Mouse (Mus musculus) mouse embryonic stem cell (cell line): ENCODE measurements around the gene Elobl.

Experiments
- in situ Hi-C, 2 experiments: fragments of 300-500 bp; cut with MboI; formaldehyde crosslinking; loops; 1 replicate in 1 of 2; 3 replicates in 1 of 2; pipeline ENCODE4 v1.14.3; 2019 to 2020; ENCODE audit warnings: low sequenced_read_pairs in 2 of 2, low pct_unique_long_range_greater_than_20kb in 1 of 2, mixed read lengths in 1 of 2; ENCODE audit not compliant: unreplicated experiment in 1 of 2

The Elobl gene

GRCm38 (mm10) chr11:88948896-88949295 is 17.8 kb downstream of the Elobl start:
- in situ Hi-C loops = no loop called here

DNA sequence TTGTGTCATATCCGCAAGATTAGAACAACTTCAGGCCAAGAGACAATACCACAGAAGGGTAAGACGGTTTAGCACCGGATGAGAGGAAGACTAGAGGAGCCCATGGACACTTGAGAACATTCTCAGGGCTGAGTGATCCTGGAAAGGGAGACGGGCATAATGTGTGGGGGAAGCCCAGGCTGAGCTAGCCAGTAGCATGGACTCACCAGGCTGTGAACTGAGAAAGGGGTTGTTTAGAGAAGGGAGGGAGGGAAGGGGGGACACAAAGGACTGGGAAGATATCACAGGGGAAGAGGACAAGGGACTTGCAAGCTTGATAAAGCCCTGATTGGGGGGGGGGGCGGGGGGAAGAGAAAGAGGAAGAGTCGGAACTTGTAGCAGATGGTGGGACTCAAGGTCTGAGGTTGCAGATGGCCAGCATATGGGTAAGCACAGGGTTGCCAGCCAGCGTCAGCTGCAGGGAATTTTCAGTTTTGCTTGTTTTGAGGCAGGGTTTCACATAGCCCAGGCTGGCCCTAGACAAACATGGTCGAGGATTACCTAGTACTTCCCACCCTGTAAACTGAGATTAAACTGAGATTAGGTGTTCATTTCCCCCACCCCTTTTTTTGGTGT is 20.7 kb downstream of the Elobl start:
- in situ Hi-C loops = no loop called here

DNA sequence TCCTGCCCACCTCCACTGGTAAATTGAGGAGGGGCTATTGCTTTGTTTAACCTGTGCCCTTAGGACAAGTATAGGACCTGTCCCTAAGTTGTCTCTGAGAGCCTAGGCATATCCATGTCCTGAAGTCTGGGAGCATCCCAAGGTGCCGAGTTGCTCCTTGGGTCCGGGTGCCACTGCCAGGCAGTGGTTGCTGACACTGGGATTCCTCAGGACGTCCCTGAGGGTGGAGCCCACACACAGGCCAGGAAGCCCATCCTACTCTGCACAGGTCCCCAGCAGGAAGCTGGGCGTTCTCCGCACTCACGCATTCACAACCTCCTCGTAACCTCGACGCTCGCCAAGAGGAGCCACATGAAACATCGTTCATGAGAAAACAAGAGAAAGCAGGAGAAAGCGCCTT is 25.2 kb downstream of the Elobl start:
- in situ Hi-C loops = no loop called here

DNA sequence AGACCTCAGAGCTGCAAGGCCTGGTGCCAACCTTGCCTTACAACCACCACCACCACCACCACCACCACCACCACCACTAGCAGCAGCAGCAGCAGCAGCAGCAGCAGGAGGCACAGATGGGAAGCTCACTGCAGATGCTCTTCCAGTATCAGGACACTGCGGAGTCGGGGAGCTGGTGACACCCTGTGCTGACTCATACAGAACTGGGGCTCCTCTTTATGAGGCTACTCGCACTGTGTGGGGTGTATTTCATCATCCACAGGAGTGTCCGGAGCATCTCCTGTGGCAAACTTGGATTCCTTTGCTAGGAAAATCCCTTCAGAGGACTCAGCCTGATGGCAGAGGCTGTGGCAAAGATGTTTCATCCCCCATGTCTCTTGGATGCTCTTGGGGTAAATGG is 27.1 kb downstream of the Elobl start:
- in situ Hi-C loops = no loop called here

GRCm38 (mm10) chr11:88938770-88939169 is 28.0 kb downstream of the Elobl start:
- in situ Hi-C loops = no loop called here

DNA sequence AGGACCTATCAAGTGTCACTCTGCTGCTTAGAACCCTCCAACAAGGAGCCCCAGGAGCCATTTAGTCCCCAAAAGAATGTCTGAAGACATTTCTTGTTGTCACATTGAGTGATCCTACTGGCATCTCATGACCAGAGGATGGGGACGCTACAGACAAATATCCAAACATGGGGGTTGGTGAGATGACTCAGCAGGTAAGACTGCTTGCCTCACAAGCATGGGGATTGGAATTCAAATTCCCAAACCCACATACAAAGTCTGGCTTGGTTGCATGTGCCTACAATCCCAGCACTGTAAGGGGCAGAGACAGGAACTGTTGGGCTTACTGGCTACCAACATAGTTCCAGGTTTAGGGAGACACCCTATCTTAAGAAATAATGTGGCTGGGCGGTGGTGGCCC is 28.8 kb downstream of the Elobl start:
- in situ Hi-C loops = no loop called here

DNA sequence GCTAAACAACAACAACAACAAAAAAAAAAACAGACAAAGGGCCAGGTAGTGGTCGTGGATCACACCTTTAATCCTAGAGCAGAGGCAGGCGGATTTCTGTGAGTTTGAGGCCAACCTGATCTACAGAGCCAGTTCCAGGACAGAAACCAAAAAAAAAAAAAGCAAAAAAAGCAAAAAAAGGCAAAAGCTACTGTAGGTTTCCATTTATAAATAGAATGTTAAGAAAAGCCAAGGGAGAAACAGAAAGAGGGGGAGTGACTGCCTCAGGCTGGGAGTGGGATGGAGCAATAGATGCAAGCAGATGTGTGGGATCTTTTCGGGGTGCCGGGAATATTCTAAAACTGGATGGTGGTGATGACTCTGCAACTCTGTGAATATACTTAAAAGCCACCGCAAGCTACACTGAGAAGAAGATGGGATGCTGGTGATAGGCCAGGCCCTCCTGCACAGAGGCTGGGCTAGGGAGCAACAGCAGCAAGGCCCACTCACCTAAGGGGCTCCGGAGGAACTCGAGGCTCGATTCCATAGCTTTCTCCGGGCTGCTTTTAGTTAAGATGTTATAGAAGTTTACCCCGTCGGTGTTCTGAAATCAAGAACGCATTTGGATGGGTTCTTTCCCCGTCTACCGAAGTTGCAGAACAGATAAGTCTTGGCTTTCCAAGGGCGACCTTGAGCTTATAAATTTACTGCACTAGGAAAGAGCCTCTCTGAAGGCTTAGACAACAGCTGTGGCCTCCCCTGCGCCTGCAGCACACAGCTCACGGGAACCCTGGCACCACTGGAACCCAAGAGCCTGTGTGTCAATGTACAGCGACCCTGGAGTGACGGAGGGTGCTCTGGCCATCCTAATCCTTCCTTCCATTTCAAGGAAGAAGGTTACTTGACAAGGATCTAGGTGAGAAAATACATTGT is 32.4 kb downstream of the Elobl start:
- in situ Hi-C loops = no loop called here

GRCm38 (mm10) chr11:88933030-88933429 is 33.7 kb downstream of the Elobl start:
- in situ Hi-C loops = no loop called here

- in situ Hi-C loops = no loop called here
Observed at GRCm38 (mm10) chr11:88931692-88932530, 34.8 kb downstream of the Elobl start.

GRCm38 (mm10) chr11:88926566-88926965 is 40.2 kb downstream of the Elobl start:
- in situ Hi-C loops = loop anchor here in 1 of 2 experiments (10.0 kb wide), 1 partner anchor 82 kb away; no protein-coding TSS in a partner anchor
